Mouse (Mus musculus): ENCODE results near the gene Kctd19. TPM values are rescaled to one million over a fixed set of nuclear protein-coding genes. Genes with fewer than 3 reads are reported as not detected.

The Kctd19 gene
- polyA plus RNA-seq, 1 experiment from 2014 or later: not detected

DNA sequence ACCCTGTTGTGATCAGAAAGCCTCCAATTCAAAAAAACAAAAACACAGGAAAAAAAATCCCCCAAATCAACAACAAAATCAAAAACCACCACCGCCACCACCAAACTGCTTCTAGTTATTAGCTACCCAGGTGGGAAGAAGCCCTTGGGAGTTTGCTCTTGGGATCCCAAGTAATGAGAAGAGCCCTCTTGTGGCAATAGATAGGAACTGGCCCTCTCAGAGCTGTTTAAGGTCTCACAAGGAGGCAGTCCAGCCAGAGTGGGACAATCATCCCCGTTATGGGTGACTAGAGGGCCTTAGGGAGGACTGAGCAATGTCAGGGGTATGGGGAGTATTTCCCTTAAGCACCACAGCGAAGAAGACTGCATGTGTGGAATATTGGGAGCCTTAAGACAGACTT lies 15.6 kb downstream of the Kctd19 start:
- 47% methylated on average over 3 of the region's 3 CpGs for WGBS (ENCODE audit: missing documents)
- Histone ChIP-seq H3K27ac (no peak overlapping the region), H3K79me2 (ENCODE audit: inconsistent target) (no peaks in the 10 kb centered on the region), H3K36me3 (ENCODE audit: inconsistent target) (no peaks in the 10 kb centered on the region), H3K4me3 (ENCODE audit: inconsistent target) (no peak overlapping the region)

DNA sequence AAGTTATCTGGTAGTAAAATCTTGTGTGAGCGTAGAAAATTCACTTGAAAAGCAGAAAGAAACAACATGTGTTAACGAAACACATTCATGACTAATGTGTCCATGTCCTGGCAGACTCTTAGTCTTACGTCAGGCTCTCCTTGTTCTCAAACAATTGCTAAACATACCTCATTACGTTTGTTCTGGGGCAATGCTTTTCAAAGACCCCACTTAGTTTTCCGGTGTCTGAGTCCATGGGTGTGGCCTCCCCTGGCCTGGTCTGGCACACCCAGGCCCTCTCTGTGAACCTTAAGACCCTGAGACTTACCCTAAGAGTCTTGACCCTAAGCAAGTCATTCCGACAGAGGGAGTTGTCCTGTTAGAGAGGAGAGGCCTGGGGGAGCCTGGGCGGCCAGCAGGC lies 19.4 kb downstream of the Kctd19 start:
- no peaks in the 10 kb centered on the region for H3K79me2 ChIP-seq (ENCODE audit: inconsistent target)
- H3K36me3 ChIP-seq (ENCODE audit: inconsistent target): no peaks in the 10 kb centered on the region
- no peak overlapping the region for H3K27ac ChIP-seq
- WGBS (ENCODE audit: missing documents): 75% methylated on average over 7 of the region's 7 CpGs
- no peak overlapping the region for H3K4me3 ChIP-seq (ENCODE audit: inconsistent target)

DNA sequence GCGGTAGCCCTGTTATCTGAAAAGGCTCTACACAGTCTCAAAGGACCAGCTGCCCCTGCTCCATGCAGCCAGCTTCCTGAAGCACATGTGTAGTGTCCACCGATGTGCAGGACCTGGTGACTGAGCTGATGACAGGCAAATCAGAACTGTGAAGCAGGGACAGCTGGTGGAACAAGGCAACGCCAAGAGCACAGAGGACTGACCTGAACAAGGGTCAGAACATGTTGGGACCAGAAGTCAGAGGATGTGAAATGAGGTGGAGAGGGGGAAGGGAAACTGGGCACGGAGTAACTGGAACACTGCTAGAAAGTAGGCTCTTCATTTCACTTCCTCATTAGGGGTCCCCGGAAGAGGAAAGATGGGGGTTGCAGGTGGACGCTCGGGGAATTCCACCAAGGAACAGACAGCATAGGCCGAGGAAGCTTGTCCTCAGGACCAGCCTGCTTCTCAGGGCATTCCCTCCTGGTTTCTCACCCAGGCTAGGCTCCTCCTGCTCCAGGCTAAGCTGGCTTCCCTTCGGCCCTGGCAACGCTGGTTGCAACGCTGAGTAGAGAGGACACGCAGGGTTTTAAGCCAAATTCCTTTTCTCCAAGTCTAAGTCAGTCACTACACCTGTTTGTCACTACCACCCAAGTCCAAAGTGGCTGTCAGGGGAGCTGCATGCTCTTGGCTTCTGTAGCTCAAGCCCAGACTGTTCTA lies 20.1 kb downstream of the Kctd19 start:
- Histone ChIP-seq H3K79me2 (ENCODE audit: inconsistent target) (no peaks in the 10 kb centered on the region), H3K4me3 (ENCODE audit: inconsistent target) (no peak overlapping the region), H3K27ac (no peak overlapping the region), H3K36me3 (ENCODE audit: inconsistent target) (no peaks in the 10 kb centered on the region)
- WGBS (ENCODE audit: missing documents): 59% methylated on average over 12 of the region's 12 CpGs

DNA sequence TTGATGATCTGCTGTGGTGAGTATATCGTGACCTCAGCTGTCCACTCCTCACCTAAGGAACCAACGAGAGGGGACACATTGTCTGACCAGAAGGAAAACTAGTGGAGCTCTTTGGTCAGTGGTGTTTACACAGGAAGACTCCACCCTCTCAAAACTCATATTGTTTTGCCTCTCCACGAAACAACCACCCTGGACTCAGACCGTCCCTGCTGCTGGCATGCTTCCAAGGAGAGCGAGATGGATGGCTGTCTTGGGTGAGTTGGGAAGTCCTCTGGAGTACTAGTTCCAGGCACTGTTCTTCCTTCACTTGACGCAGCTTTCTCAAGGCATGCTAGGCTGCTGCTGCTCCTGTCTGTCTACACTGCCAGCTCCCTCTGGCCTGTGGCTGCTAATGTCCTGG lies 24.2 kb downstream of the Kctd19 start:
- Histone ChIP-seq H3K27ac (no peak overlapping the region), H3K4me3 (ENCODE audit: inconsistent target) (no peak overlapping the region), H3K36me3 (ENCODE audit: inconsistent target) (no peaks in the 10 kb centered on the region), H3K79me2 (ENCODE audit: inconsistent target) (no peaks in the 10 kb centered on the region)
- 80% methylated on average over 6 of the region's 6 CpGs for WGBS (ENCODE audit: missing documents)

DNA sequence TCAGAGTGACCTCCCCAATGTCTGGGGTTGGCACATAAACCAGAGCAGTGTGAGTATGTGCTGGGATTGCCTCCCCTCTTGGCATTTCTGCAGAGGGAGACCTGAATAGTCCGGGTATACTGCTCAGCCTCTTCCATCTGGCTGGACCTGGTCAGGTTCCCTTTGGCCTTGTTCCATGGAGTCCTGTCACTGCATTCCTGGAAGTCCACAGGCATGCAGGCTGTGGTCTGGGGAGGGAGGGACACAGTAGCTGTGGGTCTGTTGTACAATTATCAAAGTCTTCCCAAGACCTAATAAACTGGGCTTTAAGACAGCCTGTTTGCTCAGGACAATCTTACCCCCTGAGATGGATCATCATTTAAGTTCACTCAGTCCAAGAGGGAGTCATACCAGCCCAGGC lies 26.2 kb downstream of the Kctd19 start:
- 92% methylated on average over 1 of the region's 1 CpGs for WGBS (ENCODE audit: missing documents)
- Histone ChIP-seq H3K27ac (no peak overlapping the region), H3K36me3 (ENCODE audit: inconsistent target) (no peaks in the 10 kb centered on the region), H3K4me3 (ENCODE audit: inconsistent target) (no peak overlapping the region), H3K79me2 (ENCODE audit: inconsistent target) (no peaks in the 10 kb centered on the region)

DNA sequence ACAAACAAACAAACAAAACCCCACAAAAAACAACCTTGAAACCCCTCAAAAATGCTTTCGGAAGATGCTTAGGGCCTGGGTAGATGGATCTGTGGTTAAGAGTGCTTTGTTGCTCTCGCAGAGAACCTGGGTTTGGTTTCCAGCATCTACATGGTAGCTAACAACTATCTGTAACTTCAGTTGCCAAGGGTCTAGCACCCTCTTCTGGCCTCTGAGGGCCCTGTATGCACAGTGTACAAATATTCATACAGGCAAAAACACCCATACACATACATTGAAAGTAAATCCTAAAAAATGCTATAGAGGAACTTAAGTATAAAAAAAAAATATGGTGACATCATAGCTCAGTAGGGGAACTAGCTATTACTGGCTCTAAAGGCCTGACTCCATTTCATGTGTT lies 29.2 kb downstream of the Kctd19 start:
- Histone ChIP-seq H3K79me2 (ENCODE audit: inconsistent target) (no peaks in the 10 kb centered on the region), H3K36me3 (ENCODE audit: inconsistent target) (no peaks in the 10 kb centered on the region), H3K27ac (no peak overlapping the region), H3K4me3 (ENCODE audit: inconsistent target) (no peak overlapping the region)
- 93% methylated on average over 2 of the region's 2 CpGs for WGBS (ENCODE audit: missing documents)

- no peak overlapping the region for H3K27ac ChIP-seq
- 82% methylated on average over 11 of the region's 12 CpGs for WGBS (ENCODE audit: missing documents)
- no peak overlapping the region for H3K4me3 ChIP-seq (ENCODE audit: inconsistent target)
- no peaks in the 10 kb centered on the region for H3K36me3 ChIP-seq (ENCODE audit: inconsistent target)
- H3K79me2 ChIP-seq (ENCODE audit: inconsistent target): no peaks in the 10 kb centered on the region
These were observed 33.0 kb downstream of the Kctd19 start for GRCm38 (mm10) chr8:105380308-105380707.

DNA sequence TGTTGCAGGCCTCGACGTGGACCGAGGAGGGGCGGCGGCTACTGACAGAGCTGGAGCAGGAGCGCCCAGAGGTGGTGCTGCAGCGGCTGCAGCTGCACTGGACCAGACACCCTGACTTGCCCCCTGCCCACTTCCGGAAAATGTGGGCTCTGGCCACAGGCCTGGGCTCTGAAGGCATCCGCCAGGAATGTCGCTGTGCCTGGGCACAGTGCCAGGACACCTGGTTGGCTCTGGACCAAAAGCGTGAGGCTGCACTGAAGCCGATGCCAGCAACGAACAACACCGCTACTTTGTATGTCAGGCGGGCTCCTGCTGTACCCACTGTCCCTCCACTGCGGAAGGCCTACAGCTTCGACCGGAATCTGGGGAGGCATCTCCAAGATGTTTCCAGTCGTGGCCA lies 34.6 kb downstream of the Kctd19 start:
- H3K36me3 ChIP-seq (ENCODE audit: inconsistent target): no peaks in the 10 kb centered on the region
- H3K4me3 ChIP-seq (ENCODE audit: inconsistent target): no peak overlapping the region
- no peak overlapping the region for H3K27ac ChIP-seq
- no peaks in the 10 kb centered on the region for H3K79me2 ChIP-seq (ENCODE audit: inconsistent target)
- WGBS (ENCODE audit: missing documents): 71% methylated on average over 19 of the region's 19 CpGs

DNA sequence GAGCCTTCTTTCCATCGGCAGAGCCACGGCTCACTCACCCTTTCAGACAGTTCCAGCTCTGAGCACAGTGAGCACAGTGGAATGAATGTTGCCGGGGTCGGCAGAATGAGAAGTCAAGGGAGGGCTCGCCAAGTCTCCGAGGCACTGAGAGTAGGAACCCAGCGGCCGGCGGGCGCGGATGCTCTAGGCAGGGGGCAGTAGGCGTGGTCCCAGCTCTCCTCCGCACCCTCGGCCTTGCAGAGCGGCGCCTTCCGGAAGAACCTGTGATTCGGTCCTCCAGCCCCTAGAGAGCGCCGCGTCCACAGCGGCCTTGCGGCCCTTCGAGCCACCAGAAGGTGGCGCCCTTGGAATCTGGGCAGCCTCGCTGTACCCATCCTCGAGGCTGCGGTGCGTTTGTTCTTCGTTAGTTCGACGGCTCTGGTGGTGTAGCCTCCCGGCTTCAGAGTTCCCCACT lies 38.8 kb downstream of the Kctd19 start:
- no peak overlapping the region for H3K4me3 ChIP-seq (ENCODE audit: inconsistent target)
- no peak overlapping the region for H3K27ac ChIP-seq
- H3K79me2 ChIP-seq (ENCODE audit: inconsistent target): no peaks in the 10 kb centered on the region
- no peaks in the 10 kb centered on the region for H3K36me3 ChIP-seq (ENCODE audit: inconsistent target)
- WGBS (ENCODE audit: missing documents): 55% methylated on average over 24 of the region's 33 CpGs

GRCm38 (mm10) chr8:105373032-105373431 lies 40.3 kb downstream of the Kctd19 start, which contains the start of gene Plekhg4:
Gene Plekhg4, plus strand, starts transcription at chr8:105373274.
- WGBS (ENCODE audit: missing documents): 90% methylated on average over 2 of the region's 2 CpGs
- Histone ChIP-seq H3K4me3 (ENCODE audit: inconsistent target) (no peak within 1 kb of the TSS), H3K27ac (no peak within 1 kb of the TSS), H3K79me2 (ENCODE audit: inconsistent target) (no peaks in the 10 kb centered on the region), H3K36me3 (ENCODE audit: inconsistent target) (no peaks in the 10 kb centered on the region)

GRCm38 (mm10) chr8:105372473-105372872 lies 40.8 kb downstream of the Kctd19 start:
- 88% methylated on average over 8 of the region's 9 CpGs for WGBS (ENCODE audit: missing documents)
- Histone ChIP-seq H3K4me3 (ENCODE audit: inconsistent target) (no peak overlapping the region), H3K27ac (no peak overlapping the region), H3K36me3 (ENCODE audit: inconsistent target) (no peaks in the 10 kb centered on the region), H3K79me2 (ENCODE audit: inconsistent target) (no peaks in the 10 kb centered on the region)

- 80% methylated on average over 2 of the region's 2 CpGs for WGBS (ENCODE audit: missing documents)
- Histone ChIP-seq H3K79me2 (ENCODE audit: inconsistent target) (no peaks in the 10 kb centered on the region), H3K4me3 (ENCODE audit: inconsistent target) (no peak overlapping the region), H3K27ac (no peak overlapping the region), H3K36me3 (ENCODE audit: inconsistent target) (no peaks in the 10 kb centered on the region)
These were observed 46.2 kb downstream of the Kctd19 start for GRCm38 (mm10) chr8:105367107-105367506.

DNA sequence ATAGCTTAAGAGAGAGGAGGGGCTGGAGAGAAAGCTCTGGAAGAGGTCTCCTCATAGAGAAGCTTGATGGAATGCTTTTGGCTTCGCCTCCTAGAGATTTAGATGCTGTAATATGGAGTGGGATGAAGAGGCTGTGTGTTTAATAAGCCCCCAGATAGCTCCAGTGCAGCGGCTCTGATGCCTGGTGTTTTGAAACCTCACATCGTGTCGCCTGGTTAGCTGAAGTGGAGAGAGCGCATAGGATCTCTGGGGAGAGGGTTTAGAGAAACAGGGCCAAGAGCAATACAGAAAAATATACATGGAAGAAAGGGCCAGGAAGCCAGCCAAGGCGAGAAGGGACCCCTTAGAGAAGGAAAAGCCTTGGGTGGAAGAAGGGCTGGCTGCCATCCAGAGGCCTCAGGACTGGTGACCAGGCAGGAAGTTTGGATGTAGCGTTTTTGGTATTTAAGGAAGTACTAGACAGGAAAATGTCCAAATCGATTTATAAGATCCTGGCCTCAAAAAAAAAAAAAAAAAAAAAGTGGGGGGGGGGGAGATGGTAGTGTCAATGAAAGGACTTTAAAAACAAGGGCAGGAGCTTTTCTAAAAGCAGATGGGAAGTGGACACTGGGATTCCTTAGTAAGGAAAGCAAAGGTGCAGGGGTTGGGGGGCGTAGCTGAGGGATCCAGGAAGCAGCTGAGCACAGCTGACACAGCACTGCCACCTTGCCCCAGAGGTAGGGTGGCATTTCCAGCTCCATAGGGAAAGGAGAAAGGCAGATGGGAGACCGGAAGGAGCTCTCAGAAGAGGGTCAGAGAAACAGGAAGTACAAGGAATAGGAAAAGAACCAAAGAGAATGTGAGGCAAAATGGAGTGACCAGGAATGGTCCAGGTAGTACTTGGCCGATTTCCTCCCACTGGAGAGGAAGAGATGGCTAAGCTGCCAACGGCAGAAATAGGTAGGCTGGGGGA lies 51.3 kb downstream of the Kctd19 start:
- Histone ChIP-seq H3K4me3 (ENCODE audit: inconsistent target) (no peak overlapping the region), H3K79me2 (ENCODE audit: inconsistent target) (no peaks in the 10 kb centered on the region), H3K36me3 (ENCODE audit: inconsistent target) (no peaks in the 10 kb centered on the region), H3K27ac (no peak overlapping the region)
- 49% methylated on average over 12 of the region's 12 CpGs for WGBS (ENCODE audit: missing documents)

- H3K36me3 ChIP-seq (ENCODE audit: inconsistent target): no peaks in the 10 kb centered on the region
- H3K4me3 ChIP-seq (ENCODE audit: inconsistent target): no peak overlapping the region
- H3K79me2 ChIP-seq (ENCODE audit: inconsistent target): no peaks in the 10 kb centered on the region
- no peak overlapping the region for H3K27ac ChIP-seq
- 78% methylated on average over 4 of the region's 4 CpGs for WGBS (ENCODE audit: missing documents)
These were observed 53.7 kb downstream of the Kctd19 start for GRCm38 (mm10) chr8:105359646-105360045.

GRCm38 (mm10) chr8:105359208-105359607 lies 54.1 kb downstream of the Kctd19 start:
- Histone ChIP-seq H3K36me3 (ENCODE audit: inconsistent target) (no peaks in the 10 kb centered on the region), H3K4me3 (ENCODE audit: inconsistent target) (no peak overlapping the region), H3K27ac (no peak overlapping the region), H3K79me2 (ENCODE audit: inconsistent target) (no peaks in the 10 kb centered on the region)
- 92% methylated on average over 15 of the region's 15 CpGs for WGBS (ENCODE audit: missing documents)
